20 mouse cellular contexts compared by ENCODE assay signal in the genomic region with DNA sequence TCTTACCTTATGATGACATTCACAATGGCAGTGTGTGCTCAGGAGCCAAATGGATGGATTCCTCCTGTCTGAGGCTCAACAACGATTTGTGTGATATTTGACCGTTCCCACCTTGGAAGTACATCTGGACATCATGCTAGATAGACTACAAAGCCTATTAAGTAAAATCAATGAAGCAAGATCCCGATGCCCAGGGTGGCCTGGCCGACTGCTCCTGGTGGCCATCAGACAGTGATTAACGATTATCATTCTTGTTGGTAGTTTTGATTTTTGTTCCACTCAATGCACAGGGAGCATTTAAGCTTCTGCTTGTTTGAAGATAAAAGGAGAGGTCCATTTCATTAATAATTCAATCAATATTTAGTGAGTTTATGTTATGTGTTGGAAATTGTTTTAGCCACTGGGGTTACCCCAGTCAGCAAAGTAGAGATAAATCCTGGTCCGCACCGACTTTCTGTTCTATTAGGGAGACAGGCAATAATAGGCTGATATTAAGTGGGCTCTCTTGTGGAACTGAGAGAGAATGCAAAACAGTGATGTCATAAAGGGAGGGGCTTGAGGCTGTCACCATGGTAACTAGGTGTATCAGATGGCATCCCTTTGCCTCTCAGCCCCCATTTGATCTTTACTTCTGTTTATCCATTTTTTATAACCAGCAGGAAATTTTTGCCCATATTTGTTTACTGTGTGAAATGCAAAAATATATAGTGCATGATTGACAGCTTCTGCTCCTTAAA.
DNase-seq lines count a peak whose midpoint lies in the region; ATAC-seq lines count a peak whose summit lies in the region.
"Had no signal": no experiment of that assay in that cellular context is flagged by ENCODE, and none has a peak within 500 bp of the region (broad histone marks: within the 10 kb centered on the region; RNA-seq: fewer than 3 reads in every experiment).

No protein-coding gene starts in this region.

- no peak overlapping the region for H3K4me2 ChIP-seq in hindbrain, embryonic 11.5 days (replicated peaks; ENCODE audit: low read depth, low read length)
- no peak overlapping the region for H3K4me2 ChIP-seq in forebrain, embryonic 15.5 days (replicated peaks)
- H3K4me2 ChIP-seq: heart, embryonic 15.5 days; liver, embryonic 12.5 days had no signal

- H3K27ac ChIP-seq in hindbrain, embryonic 11.5 days (ENCODE audit: low read depth, low read length): no peak overlapping the region
- H3K27ac ChIP-seq in hindbrain, embryonic 10.5 days: no peak overlapping the region
- H3K27ac ChIP-seq in forebrain, embryonic 15.5 days (replicated peaks): no peak overlapping the region
- H3K27ac ChIP-seq in limb, embryonic 10.5 days: no peak overlapping the region
- H3K27ac ChIP-seq: gastrocnemius, adult 2 months; heart, embryonic 15.5 days; liver, embryonic 12.5 days had no signal

- H3K4me1 ChIP-seq in hindbrain, embryonic 11.5 days (replicated peaks; ENCODE audit: control insufficient read depth, insufficient read depth, low read length): no peaks in the 10 kb centered on the region
- H3K4me1 ChIP-seq in hindbrain, embryonic 10.5 days (replicated peaks): 0 out of 2 replicates have a peak, but pooled peaks cover 7% of the 10 kb centered on the region
- H3K4me1 ChIP-seq in forebrain, embryonic 15.5 days: peaks cover 17% of the 10 kb centered on the region; the same call in 1 of the 2 replicates
- peaks cover 17% of the 10 kb centered on the region for H3K4me1 ChIP-seq in limb, embryonic 10.5 days
- H3K4me1 ChIP-seq: liver, embryonic 12.5 days had no signal

- DNase-seq in hindbrain, embryonic 11.5 days (ENCODE audit: low spot score): peak; percentile 25
- no peak for DNase-seq in hindbrain, embryonic 10.5 days (ENCODE audit: low spot score)
- DNase-seq in limb, embryonic 10.5 days (ENCODE audit: low spot score): peak; percentile 22
- peak; percentile 53 for DNase-seq in retina, embryonic 14.5 days (ENCODE audit: low spot score)
- DNase-seq in urinary bladder, postnatal 36 days (ENCODE audit: low spot score in 2 of 2): no peak
- DNase-seq in cerebellum, adult 9-10 months: no peak
- DNase-seq: adrenal gland, adult 8-10 months; cerebellum, adult 9-11 months; gastrocnemius, adult 2 months; heart, adult 18-20 months; kidney, adult 8-10 months; kidney, postnatal 36 days; left cerebral cortex, postnatal 4 days; right cerebral cortex, adult 18-20 months; spleen, adult 18-20 months; thymus, postnatal 4 days had no signal

- H3K36me3 ChIP-seq in hindbrain, embryonic 11.5 days (ENCODE audit: control insufficient read depth, insufficient read depth, low read length): no peaks in the 10 kb centered on the region
- H3K36me3 ChIP-seq in hindbrain, embryonic 10.5 days: no peaks in the 10 kb centered on the region
- H3K36me3 ChIP-seq in forebrain, embryonic 15.5 days: no peaks in the 10 kb centered on the region
- no peaks in the 10 kb centered on the region for H3K36me3 ChIP-seq in limb, embryonic 10.5 days
- H3K36me3 ChIP-seq: G1E; heart, embryonic 15.5 days; liver, embryonic 12.5 days had no signal

- no peak overlapping the region for H3K4me3 ChIP-seq in hindbrain, embryonic 11.5 days (ENCODE audit: low read depth, low read length)
- H3K4me3 ChIP-seq in hindbrain, embryonic 10.5 days: no peak overlapping the region
- no peak overlapping the region for H3K4me3 ChIP-seq in forebrain, embryonic 15.5 days
- no peak overlapping the region for H3K4me3 ChIP-seq in limb, embryonic 10.5 days
- H3K4me3 ChIP-seq: gastrocnemius, adult 2 months; heart, embryonic 15.5 days; liver, embryonic 12.5 days had no signal

- H3K9ac ChIP-seq in hindbrain, embryonic 11.5 days (ENCODE audit: low read depth, low read length): no peak overlapping the region
- H3K9ac ChIP-seq in forebrain, embryonic 15.5 days (replicated peaks): no peak overlapping the region
- H3K9ac ChIP-seq: heart, embryonic 15.5 days; liver, embryonic 12.5 days had no signal

- H3K27me3 ChIP-seq in hindbrain, embryonic 11.5 days (ENCODE audit: control insufficient read depth, insufficient read depth, low read length): no peaks in the 10 kb centered on the region
- H3K27me3 ChIP-seq in hindbrain, embryonic 10.5 days (ENCODE audit: insufficient read depth, poor library complexity, severe bottlenecking): no peaks in the 10 kb centered on the region
- H3K27me3 ChIP-seq in forebrain, embryonic 15.5 days: no peaks in the 10 kb centered on the region
- H3K27me3 ChIP-seq in limb, embryonic 10.5 days (ENCODE audit: low read depth, poor library complexity, severe bottlenecking): no peaks in the 10 kb centered on the region
- H3K27me3 ChIP-seq: heart, embryonic 15.5 days; liver, embryonic 12.5 days had no signal

- WGBS in hindbrain, embryonic 11.5 days: 66% methylated on average over 7 of the region's 7 CpGs
- 75% methylated on average over 7 of the region's 7 CpGs for WGBS in hindbrain, embryonic 10.5 days
- 67% methylated on average over 7 of the region's 7 CpGs for WGBS in forebrain, embryonic 15.5 days
- WGBS in limb, embryonic 10.5 days: 86% methylated on average over 7 of the region's 7 CpGs

- H3K9me3 ChIP-seq in hindbrain, embryonic 11.5 days (ENCODE audit: control insufficient read depth, low read length): no peaks in the 10 kb centered on the region
- H3K9me3 ChIP-seq in hindbrain, embryonic 10.5 days: no peaks in the 10 kb centered on the region
- H3K9me3 ChIP-seq in forebrain, embryonic 15.5 days: no peaks in the 10 kb centered on the region
- no peaks in the 10 kb centered on the region for H3K9me3 ChIP-seq in limb, embryonic 10.5 days (replicated peaks)
- H3K9me3 ChIP-seq: G1E; heart, embryonic 15.5 days; liver, embryonic 12.5 days had no signal

- ATAC-seq in hindbrain, embryonic 11.5 days (ENCODE audit: low FRiP score): peak; percentile 70
- peak; percentile 58; the same call in 1 of the 2 replicates for ATAC-seq in forebrain, embryonic 15.5 days (replicated peaks)
- ATAC-seq: liver, embryonic 12.5 days had no signal

Comparison
In these comparisons a context has a peak if more than half of its experiments do, and no peak if none do; other contexts are left out.
1. DNase-seq: peak in hindbrain, embryonic 11.5 days (single experiment), limb, embryonic 10.5 days (single experiment) and retina, embryonic 14.5 days (single experiment); none in hindbrain, embryonic 10.5 days (single experiment), urinary bladder, postnatal 36 days (0 of 2) and cerebellum, adult 9-10 months (single experiment).